Mouse (Mus musculus) splenic B cell, adult 2 months (primary cell): Measurements from ENCODE around the gene Gm12185.
A peak's percentile ranks its signal among the peaks of the same experiment; 100 is the strongest.
"Not testable (repeated sequence)": the region's sequence is repeated elsewhere in the genome, so short reads cannot be mapped to it uniquely, and the experiment has no call there.

Experiments
- DNase-seq: peaks from one replicate; pipeline ENCODE4 v3.0.0-alpha.2; 2011; ENCODE audit warnings: low read depth, low spot score
- H3K27me3 ChIP-seq: 2 replicates; pipeline ENCODE4 v1.6.1; 2012; ENCODE audit warnings: mild to moderate bottlenecking, low read length, moderate library complexity, mixed read lengths; ENCODE audit not compliant: control insufficient read depth, poor library complexity, insufficient read depth, severe bottlenecking
- H3K36me3 ChIP-seq: 2 replicates; pipeline ENCODE4 v1.6.1; 2012; ENCODE audit warnings: mild to moderate bottlenecking, low read length, moderate library complexity, mixed read lengths; ENCODE audit not compliant: control insufficient read depth, poor library complexity, insufficient read depth, severe bottlenecking

Gene Gm12185

GRCm38 (mm10) chr11:48991740-48992520, at the start of gene Gm12185:
Gene Gm12185, minus strand, starts transcription at chr11:48992226.
- not testable (repeated sequence) for H3K27me3 ChIP-seq, H3K36me3 ChIP-seq
- DNase-seq: peak; percentile 31

DNA sequence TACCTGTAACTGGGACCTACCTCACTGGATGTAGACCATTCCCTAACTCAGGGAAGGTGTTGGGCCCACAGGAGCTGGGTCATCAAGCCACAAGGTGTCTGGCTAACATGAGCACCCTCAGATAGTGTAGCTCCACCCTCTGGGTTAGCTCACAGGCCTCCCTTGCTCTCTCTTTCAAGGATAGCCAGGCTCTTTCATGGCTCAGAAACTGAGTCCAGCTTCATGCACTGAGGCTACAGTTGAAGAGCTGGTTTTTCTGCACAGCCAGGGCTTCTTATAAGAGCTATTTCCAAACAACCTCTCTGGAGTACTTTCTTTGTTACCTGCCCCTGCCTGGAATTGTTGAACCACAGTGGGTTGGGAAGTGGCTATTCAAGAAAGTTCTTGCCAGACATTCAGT, 20.0 kb upstream of the Gm12185 start:
- not testable (repeated sequence) for DNase-seq, H3K36me3 ChIP-seq, H3K27me3 ChIP-seq

DNA sequence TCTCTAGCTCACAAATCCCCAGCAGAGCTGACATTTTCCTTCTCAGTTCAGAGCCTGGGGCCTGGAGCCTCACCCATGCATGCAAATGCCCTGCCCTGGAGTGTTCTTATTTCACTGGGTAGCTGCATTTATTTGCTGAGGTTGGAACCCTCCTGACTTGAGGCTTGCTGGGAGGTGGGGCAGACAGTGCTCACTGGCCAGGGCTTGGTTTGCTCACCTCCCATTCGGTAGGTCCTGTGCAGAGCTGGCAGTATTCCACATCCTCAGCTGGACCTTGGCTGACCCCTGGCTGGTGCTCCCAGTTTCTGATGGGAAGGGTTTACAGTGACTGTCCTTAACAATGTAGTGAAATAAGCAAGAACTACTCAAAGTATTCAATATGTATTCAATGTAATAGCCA, 14.8 kb upstream of the Gm12185 start:
- not testable (repeated sequence) for H3K36me3 ChIP-seq, DNase-seq, H3K27me3 ChIP-seq

- H3K36me3 ChIP-seq, DNase-seq, H3K27me3 ChIP-seq: not testable (repeated sequence)
These were observed 14.3 kb upstream of the Gm12185 start for GRCm38 (mm10) chr11:49006317-49006716.

- not testable (repeated sequence) for H3K36me3 ChIP-seq, H3K27me3 ChIP-seq, DNase-seq
These were observed 8.4 kb upstream of the Gm12185 start for GRCm38 (mm10) chr11:49000411-49000810.

- H3K27me3 ChIP-seq, H3K36me3 ChIP-seq: not testable (repeated sequence)
- peak; percentile 29 for DNase-seq
These were observed 2.0 kb upstream of the Gm12185 start, which contains the start of gene Tgtp1 for GRCm38 (mm10) chr11:48994018-48994417. Gene Tgtp1, minus strand, starts transcription at chr11:48994172.

DNA sequence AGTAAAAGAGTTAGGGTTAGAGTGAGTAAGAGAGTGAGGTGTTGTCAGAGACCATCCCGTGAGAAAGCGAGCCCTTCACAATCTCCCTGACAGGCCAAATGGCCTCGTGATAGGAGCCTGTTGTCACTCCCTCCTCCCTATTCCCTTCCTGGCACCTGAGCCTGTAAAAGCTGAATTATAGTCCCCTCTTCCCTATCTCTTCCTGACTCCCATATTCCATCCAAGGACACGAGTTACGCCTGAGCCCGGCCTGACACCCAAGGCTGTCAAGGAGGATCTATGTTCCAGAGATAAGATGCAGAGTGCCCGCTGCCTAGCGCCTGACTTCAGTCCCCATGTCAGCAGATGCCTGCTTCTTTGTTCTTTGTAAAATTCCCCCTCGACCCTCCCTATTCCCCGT, 1.3 kb upstream of the Gm12185 start:
- H3K27me3 ChIP-seq, H3K36me3 ChIP-seq, DNase-seq: not testable (repeated sequence)

- H3K36me3 ChIP-seq, DNase-seq: not testable (repeated sequence)
These were observed 2.0 kb downstream of the Gm12185 start for GRCm38 (mm10) chr11:48989981-48990380.

DNA sequence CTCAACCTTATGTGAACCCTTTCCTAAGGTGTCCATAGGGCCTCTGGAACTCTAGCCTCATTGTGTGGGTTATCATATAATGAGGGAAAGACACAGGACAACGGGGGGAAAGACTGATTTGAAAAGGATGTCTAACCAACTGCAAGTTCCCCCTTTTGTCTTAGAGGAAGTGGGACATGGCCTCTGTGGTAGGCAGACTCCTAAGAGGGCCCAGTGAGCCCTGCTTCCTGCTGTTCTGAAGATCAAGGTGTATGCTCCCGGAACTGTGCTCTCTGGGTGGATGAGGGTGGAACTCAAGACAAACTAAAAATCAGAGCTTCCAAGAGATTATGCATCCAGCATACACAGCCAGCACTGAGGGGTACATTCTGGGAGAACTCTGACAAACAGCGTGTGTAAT, 3.8 kb downstream of the Gm12185 start:
- peak; percentile 30 for DNase-seq
- not testable (repeated sequence) for H3K36me3 ChIP-seq, H3K27me3 ChIP-seq

More at GRCm38 (mm10) chr11:48989981-48990380, 2.0 kb downstream of the Gm12185 start:
- not testable (repeated sequence) for H3K27me3 ChIP-seq

DNA sequence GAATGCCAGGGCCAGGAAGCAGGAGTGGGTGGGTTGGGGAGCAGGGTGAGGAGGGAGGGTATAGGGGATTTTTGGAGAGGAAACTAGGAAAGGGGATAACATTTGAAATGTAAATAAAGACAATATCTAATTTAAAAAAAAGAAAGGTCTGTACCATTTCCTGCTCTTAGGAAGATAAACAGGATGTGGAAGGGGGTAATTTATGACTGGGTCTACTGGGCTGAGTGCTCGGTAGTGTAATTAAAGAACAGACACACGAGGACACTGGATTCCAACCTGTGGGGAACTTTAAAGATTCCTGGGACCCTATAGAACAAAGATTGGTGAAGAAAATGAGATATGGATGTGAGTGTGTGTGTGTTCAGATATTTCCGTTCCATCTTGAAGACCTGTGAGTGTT, 9.2 kb downstream of the Gm12185 start:
- not testable (repeated sequence) for DNase-seq, H3K27me3 ChIP-seq, H3K36me3 ChIP-seq

- H3K36me3 ChIP-seq, DNase-seq, H3K27me3 ChIP-seq: not testable (repeated sequence)
These were observed 12.0 kb downstream of the Gm12185 start for GRCm38 (mm10) chr11:48980052-48980451.

DNA sequence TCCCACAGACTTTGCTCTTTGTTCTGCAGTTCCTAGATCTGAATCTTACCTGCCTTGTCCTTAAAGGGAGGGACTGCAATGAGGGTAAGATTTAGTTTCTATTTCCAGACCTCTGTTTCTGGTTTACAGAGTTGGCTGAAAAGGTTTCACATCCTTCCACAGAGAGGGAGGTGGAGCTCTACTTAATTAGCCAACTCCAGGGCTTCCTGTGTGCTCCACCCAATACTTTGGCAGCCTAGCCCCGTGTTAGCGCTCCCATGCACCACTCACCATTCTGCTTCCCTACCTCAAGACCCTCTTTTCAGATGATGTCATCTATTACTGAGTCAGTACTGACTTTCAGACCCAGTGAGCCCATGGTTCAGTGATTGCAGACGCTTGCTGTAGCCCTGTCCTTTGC, 12.8 kb downstream of the Gm12185 start, which contains the start of gene 9930111J21Rik1:
Gene 9930111J21Rik1 (minus strand): TSS at position 148 of the 400 bp plus-strand sequence.
- not testable (repeated sequence) for H3K27me3 ChIP-seq, H3K36me3 ChIP-seq, DNase-seq

GRCm38 (mm10) chr11:48978240-48978939, 13.6 kb downstream of the Gm12185 start, which contains the start of gene Olfr56:
Gene Olfr56, plus strand, starts transcription at chr11:48978889.
- not testable (repeated sequence) for H3K27me3 ChIP-seq, H3K36me3 ChIP-seq, DNase-seq

DNA sequence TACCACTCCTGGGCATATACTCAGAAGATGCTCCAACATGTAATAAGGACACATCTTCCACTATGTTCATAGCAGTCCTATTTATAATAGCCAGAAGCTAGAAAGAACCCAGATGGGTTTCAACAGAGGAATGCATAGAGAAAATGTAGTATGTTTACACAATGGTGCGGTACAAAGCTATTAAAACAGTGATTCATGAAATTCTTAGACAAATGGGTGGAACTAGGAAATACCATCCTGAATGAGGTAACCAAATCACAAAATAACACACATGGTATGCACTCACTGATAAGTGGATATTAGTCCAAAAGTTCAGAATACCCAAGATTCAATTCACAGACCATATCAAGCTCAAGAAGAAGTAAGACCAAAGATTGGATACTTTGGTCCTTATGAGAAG, 17.3 kb downstream of the Gm12185 start:
- not testable (repeated sequence) for DNase-seq, H3K36me3 ChIP-seq, H3K27me3 ChIP-seq

- DNase-seq, H3K27me3 ChIP-seq, H3K36me3 ChIP-seq: not testable (repeated sequence)
These were observed 45.9 kb downstream of the Gm12185 start, which contains the start of gene Psme2b for GRCm38 (mm10) chr11:48946090-48946489. Gene Psme2b, minus strand, starts transcription at chr11:48946190.
